ENCODE assay signal across 19 mouse cellular contexts in genomic region chr4:25213451-25213850, GRCm38 (mm10). TPM values are rescaled to one million over a fixed set of nuclear protein-coding genes. Genes with fewer than 3 reads are reported as not detected.
"Had no signal": no experiment of that assay in that cellular context is flagged by ENCODE, and none has a peak within 500 bp of the region (broad histone marks: within the 10 kb centered on the region; RNA-seq: fewer than 3 reads in every experiment).

No protein-coding gene starts in this region.

- H3K27ac ChIP-seq: kidney, embryonic 15.5 days; left cerebral cortex, adult 2 months; limb, embryonic 10.5 days; liver, embryonic 12.5 days; macrophage; midbrain, embryonic 12.5 days; neural tube, embryonic 15.5 days had no signal

- H3K4me1 ChIP-seq: kidney, embryonic 15.5 days; limb, embryonic 10.5 days; liver, embryonic 12.5 days; megakaryocyte, embryonic 14.5 days; midbrain, embryonic 12.5 days; neural tube, embryonic 15.5 days had no signal

- H3K9me3 ChIP-seq: kidney, embryonic 15.5 days; limb, embryonic 10.5 days; liver, embryonic 12.5 days; midbrain, embryonic 12.5 days; neural tube, embryonic 15.5 days had no signal

- H3K27me3 ChIP-seq: kidney, embryonic 15.5 days; liver, embryonic 12.5 days; megakaryocyte, embryonic 14.5 days; midbrain, embryonic 12.5 days; neural tube, embryonic 15.5 days had no signal

- H3K36me3 ChIP-seq: kidney, embryonic 15.5 days; limb, embryonic 10.5 days; liver, embryonic 12.5 days; midbrain, embryonic 12.5 days; neural tube, embryonic 15.5 days had no signal

- H3K4me3 ChIP-seq: kidney, embryonic 15.5 days; left cerebral cortex, adult 2 months; limb, embryonic 10.5 days; liver, embryonic 12.5 days; megakaryocyte, embryonic 14.5 days; midbrain, embryonic 12.5 days; myocyte; neural tube, embryonic 15.5 days had no signal

- DNase-seq: kidney, postnatal 25 days; lung, embryonic 14.5 days; lung, postnatal 10 days; right cerebral cortex, adult 18-20 months; right cerebral cortex, postnatal 25 days; thymus, adult 18-20 months; thymus, postnatal 14 days had no signal

- ATAC-seq: liver, embryonic 12.5 days had no signal

RNA-seq across cellular contexts. Expression of gene Fhl5, which starts 29.2 kb away (rescaled TPM):
- polyA plus RNA-seq: kidney, embryonic 15.5 days; limb, embryonic 10.5 days; liver, embryonic 12.5 days; liver, embryonic 16.5 days; lung, embryonic 14.5 days; macrophage; midbrain, embryonic 12.5 days; myocyte; neural tube, embryonic 11.5 days; neural tube, embryonic 15.5 days; small intestine, adult 2 months had no signal
